Comparison of ENCODE assay signal across 8 mouse cellular contexts in genomic region chr3:127257279-127257925, GRCm38 (mm10).
DNase-seq lines count a peak whose midpoint lies in the region; ATAC-seq and TF ChIP-seq lines count a peak whose summit lies in the region.

No protein-coding gene starts in this region.

- peak overlapping the region; percentile 21; the same call in 1 of the 2 replicates for H3K27ac ChIP-seq in intestine, postnatal 0 days (ENCODE audit: low read depth, low read length)
- H3K27ac ChIP-seq in midbrain, embryonic 12.5 days (replicated peaks) = peak overlapping the region; percentile 90
- peak overlapping the region; percentile 85 for H3K27ac ChIP-seq in stomach, embryonic 16.5 days (ENCODE audit: low read length)

- H3K4me1 ChIP-seq in intestine, postnatal 0 days (replicated peaks; ENCODE audit: control insufficient read depth, insufficient read depth, low read length) = peaks cover 3% of the 10 kb centered on the region; the same call in 1 of the 2 replicates
- peaks cover 33% of the 10 kb centered on the region for H3K4me1 ChIP-seq in midbrain, embryonic 12.5 days
- H3K4me1 ChIP-seq in stomach, embryonic 16.5 days (ENCODE audit: control insufficient read depth, insufficient read depth, low read length) = peaks cover 3% of the 10 kb centered on the region; the same call in 1 of the 2 replicates

- ATAC-seq in intestine, postnatal 0 days = peak; percentile 85
- ATAC-seq in midbrain, embryonic 12.5 days (ENCODE audit: low FRiP score, low read depth) = peak; percentile 96
- ATAC-seq in stomach, embryonic 16.5 days (ENCODE audit: insufficient read depth, low FRiP score) = peak; percentile 95

- H3K9ac ChIP-seq in intestine, postnatal 0 days (ENCODE audit: low read depth, low read length) = no peak overlapping the region
- peak overlapping the region; percentile 47; the same call in 1 of the 2 replicates for H3K9ac ChIP-seq in midbrain, embryonic 12.5 days (replicated peaks)
- H3K9ac ChIP-seq in stomach, embryonic 16.5 days (ENCODE audit: low read length) = peak overlapping the region; percentile 70

- H3K36me3 ChIP-seq in intestine, postnatal 0 days (ENCODE audit: control insufficient read depth, insufficient read depth) = no peaks in the 10 kb centered on the region
- no peaks in the 10 kb centered on the region for H3K36me3 ChIP-seq in midbrain, embryonic 12.5 days
- no peaks in the 10 kb centered on the region for H3K36me3 ChIP-seq in stomach, embryonic 16.5 days (ENCODE audit: control insufficient read depth, insufficient read depth, low read length)

- no peaks in the 10 kb centered on the region for H3K9me3 ChIP-seq in intestine, postnatal 0 days (ENCODE audit: control insufficient read depth)
- no peaks in the 10 kb centered on the region for H3K9me3 ChIP-seq in midbrain, embryonic 12.5 days
- no peaks in the 10 kb centered on the region for H3K9me3 ChIP-seq in stomach, embryonic 16.5 days (replicated peaks; ENCODE audit: control insufficient read depth, low read length)

- peak overlapping the region; percentile 69 for H3K4me2 ChIP-seq in intestine, postnatal 0 days (replicated peaks; ENCODE audit: low read depth)
- peak overlapping the region; percentile 57 for H3K4me2 ChIP-seq in midbrain, embryonic 12.5 days (replicated peaks)
- peak overlapping the region; percentile 77 for H3K4me2 ChIP-seq in stomach, embryonic 16.5 days (ENCODE audit: low read depth, low read length)

- peak overlapping the region; percentile 45 for H3K4me3 ChIP-seq in intestine, postnatal 0 days (ENCODE audit: low read depth, low read length)
- peak overlapping the region; percentile 42 for H3K4me3 ChIP-seq in midbrain, embryonic 12.5 days
- H3K4me3 ChIP-seq in stomach, embryonic 16.5 days (replicated peaks; ENCODE audit: low read length) = peak overlapping the region; percentile 50

- peak; percentile 80 for DNase-seq in adipocyte (ENCODE audit: low spot score)
- DNase-seq in embryo, embryonic 11 days = peak; percentile 92
- peak; percentile 97 for DNase-seq in heart, adult 11 months
- peak; percentile 31 to 39 for DNase-seq in left cerebral cortex, postnatal 36 days (ENCODE audit: low spot score in 2 of 2)
- DNase-seq in spleen, postnatal 10 days (ENCODE audit: low spot score in 2 of 2) = no peak

- TF ChIP-seq CTCF in intestine, postnatal 0 days (IDR thresholded peaks at IDR 0.05; ENCODE audit: low read depth) = no peak

- intact Hi-C loops in left cerebral cortex, postnatal 36 days (cut with DNase I) = no loop called here

- 1% methylated on average over 13 of the region's 13 CpGs for WGBS in intestine, postnatal 0 days
- under 1% methylated on average over 13 of the region's 13 CpGs for WGBS in midbrain, embryonic 12.5 days
- 0% methylated on average over 13 of the region's 13 CpGs for WGBS in stomach, embryonic 16.5 days

- no peaks in the 10 kb centered on the region for H3K27me3 ChIP-seq in intestine, postnatal 0 days (replicated peaks; ENCODE audit: control insufficient read depth, insufficient read depth, low read length)
- H3K27me3 ChIP-seq in midbrain, embryonic 12.5 days = no peaks in the 10 kb centered on the region
- no peaks in the 10 kb centered on the region for H3K27me3 ChIP-seq in stomach, embryonic 16.5 days (ENCODE audit: control insufficient read depth, insufficient read depth, low read length)

Comparison
In these comparisons a context has a peak if more than half of its experiments do, and no peak if none do; other contexts are left out.
1. DNase-seq: peak in adipocyte (single experiment), embryo, embryonic 11 days (single experiment), heart, adult 11 months (single experiment) and left cerebral cortex, postnatal 36 days (2 of 2); none in spleen, postnatal 10 days (0 of 2).
2. H3K27ac ChIP-seq: peak in every context shown above with its lines; median percentile 90 in midbrain, embryonic 12.5 days; 85 in stomach, embryonic 16.5 days; 21 in intestine, postnatal 0 days.
3. Peak in every context shown above with its lines, with median percentiles within 50 percentile points of each other: ATAC-seq, H3K4me2 ChIP-seq and H3K4me3 ChIP-seq.